Mouse (Mus musculus) liver, adult 10 weeks (tissue): ENCODE data around the gene F8. TPM values are rescaled to one million over a fixed set of nuclear protein-coding genes. Genes with fewer than 3 reads are reported as not detected.

ENCODE experiments used
- polyA plus RNA-seq: library from polyadenylated mRNA; stranded (reverse); fragments of 350-450 nt; fragmentation: Illumina TruSeq; extraction: RNeasy Lipid Tissue Mini Kit (QIAGEN cat#74804); gene quantifications from one replicate; pipeline ENCODE4 v1.2.3, GENCODE M21; 2014; ENCODE audit warnings: low read depth, low replicate concordance

F8 gene
- polyA plus RNA-seq: 12.1 TPM

GRCm38 (mm10) chrX:75382195-75382771 lies at the start of gene F8, which contains the start of gene Fundc2:
Gene F8 (minus strand): TSS chrX:75382615.
Gene Fundc2 (plus strand): TSS chrX:75382399.

DNA sequence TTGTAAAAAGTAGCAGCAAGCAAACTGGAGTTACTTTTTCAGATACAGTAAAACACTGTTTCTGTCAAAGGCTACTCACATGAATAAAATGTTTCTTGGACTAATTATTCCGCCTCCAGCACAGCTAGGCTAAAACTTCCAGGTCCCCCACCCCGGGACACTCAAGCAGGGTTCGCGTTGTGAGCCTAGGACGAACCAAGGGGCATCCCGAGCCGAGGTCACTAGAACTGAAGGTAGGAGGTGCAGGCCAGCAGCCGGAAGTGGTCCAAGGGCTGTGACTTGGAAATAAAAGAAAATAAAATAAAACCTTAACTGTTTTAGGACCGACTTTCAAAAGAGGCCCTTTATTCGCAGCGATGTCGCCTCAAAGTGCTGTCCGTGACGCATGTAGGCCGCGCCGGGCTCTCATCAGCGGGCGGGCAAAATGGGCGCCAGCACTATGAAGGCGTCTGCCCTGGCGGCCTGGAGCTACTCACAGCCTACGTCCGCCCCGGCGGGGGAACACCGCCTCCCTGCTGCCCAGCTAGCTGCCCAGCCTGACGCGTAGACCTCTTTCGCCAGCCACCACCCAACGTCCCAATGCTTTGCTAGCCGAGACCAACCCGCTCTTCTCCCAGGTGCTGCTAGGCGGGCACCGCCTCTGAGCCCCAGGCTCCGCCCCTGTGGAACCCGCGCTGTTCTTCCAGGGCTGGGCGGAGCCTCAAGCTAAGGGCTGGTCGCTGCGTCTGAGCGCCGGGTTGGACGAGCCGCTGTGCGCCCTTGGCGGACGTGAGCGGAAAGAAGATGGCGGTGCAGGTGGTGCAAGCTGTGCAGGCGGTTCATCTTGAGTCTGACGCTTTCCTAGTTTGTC lies 33.7 kb upstream of the F8 start, which contains the start of the genes Cmc4, Mtcp1 and Brcc3:
Gene Cmc4 (minus strand): TSS at position 649 of the 850 bp plus-strand sequence.
Gene Mtcp1 (minus strand): TSS at position 653 of the 850 bp plus-strand sequence.
Gene Brcc3 (plus strand): TSS at position 693 of the 850 bp plus-strand sequence.

DNA sequence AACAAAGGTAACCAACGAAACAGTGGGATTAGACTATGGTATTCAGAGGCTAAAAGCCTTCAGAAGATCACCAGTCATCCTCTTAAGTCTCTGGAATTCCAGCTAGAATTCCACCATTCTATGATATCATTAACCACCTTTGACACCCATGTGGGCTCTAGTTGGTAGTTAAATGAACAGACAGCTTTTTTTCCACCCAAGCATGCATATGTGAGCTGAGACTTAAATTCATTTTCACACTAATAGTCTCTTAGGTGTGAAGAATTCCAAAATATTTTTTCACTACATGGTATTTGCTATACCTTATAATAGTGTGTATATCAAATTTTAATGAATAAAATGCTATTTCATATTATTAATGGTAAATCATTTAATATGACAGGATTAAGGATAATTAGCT lies 218.7 kb downstream of the F8 start, which contains the start of gene Smim9:
Gene Smim9 (minus strand): TSS at position 101 of the 400 bp plus-strand sequence.

GRCm38 (mm10) chrX:75130467-75131160 lies 251.8 kb downstream of the F8 start, which contains the start of gene Mpp1:
Gene Mpp1 (minus strand): TSS chrX:75131016.

Other genes starting within 250 kb of the F8 start
- not detected for gene Smim9, start 218.8 kb downstream of the F8 start, polyA plus RNA-seq
- gene Fundc2, start 216 bp downstream of the F8 start, polyA plus RNA-seq: 19.5 TPM
- 19.9 TPM for gene Cmc4, start 34.0 kb upstream of the F8 start, polyA plus RNA-seq
- 8.5 TPM for gene Mtcp1, start 34.0 kb upstream of the F8 start, polyA plus RNA-seq
- gene Brcc3, start 34.0 kb upstream of the F8 start, polyA plus RNA-seq: 40.1 TPM
- 59.9 TPM for gene Vbp1, start 131.7 kb upstream of the F8 start, polyA plus RNA-seq
- not detected for gene Rab39b, start 195.6 kb upstream of the F8 start, polyA plus RNA-seq